Mouse (Mus musculus): ENCODE results near the gene Gm29797. TPM values are rescaled to one million over a fixed set of nuclear protein-coding genes. Genes with fewer than 3 reads are reported as not detected.

The Gm29797 gene
- total RNA-seq (2023): not detected

DNA sequence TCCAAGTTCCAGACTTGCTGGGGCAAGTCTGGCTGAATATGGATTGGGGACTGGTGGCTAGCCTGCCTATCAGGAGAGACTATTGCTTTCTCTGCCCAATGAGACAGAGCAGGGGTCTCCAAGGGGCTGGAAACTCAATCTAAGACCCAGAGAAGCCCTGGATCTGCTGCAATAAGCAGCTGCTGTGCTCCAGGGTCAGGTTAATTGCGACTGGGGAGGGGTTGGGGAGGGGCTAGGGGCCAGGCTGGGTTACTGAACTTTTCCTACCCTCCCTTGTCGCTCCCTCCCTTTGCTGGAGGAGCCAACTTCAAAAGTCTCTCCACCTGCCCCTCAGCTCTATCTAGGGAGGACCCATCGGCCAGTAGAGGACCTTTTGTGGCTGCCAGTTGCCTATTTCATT is at the start of gene Gm29797:
TSS of gene Gm29797 (plus strand) at position 301 of the 400 bp plus-strand sequence.

DNA sequence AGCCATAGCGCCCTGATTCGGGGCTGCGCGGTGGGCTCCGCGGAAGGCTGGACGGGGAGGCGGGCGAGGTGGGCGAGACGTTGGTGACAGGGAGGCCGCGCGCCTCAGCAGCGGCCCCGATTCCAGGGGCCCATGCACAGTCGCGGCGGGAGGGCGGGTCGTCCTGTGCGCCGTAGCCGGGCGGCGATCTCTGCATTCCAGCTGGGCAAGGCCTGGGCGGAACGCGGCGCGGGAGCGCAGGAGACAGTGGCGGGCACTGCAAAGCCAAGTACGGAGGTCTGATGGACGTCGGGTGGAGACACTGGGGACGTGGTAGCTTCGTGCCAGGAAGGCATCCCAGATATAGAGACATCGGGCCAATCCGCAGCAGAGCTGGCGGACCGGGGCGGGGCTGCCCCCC is 14.5 kb downstream of the Gm29797 start, which contains the start of gene Sox18:
TSS of gene Sox18 (minus strand) at position 315 of the 400 bp plus-strand sequence.

DNA sequence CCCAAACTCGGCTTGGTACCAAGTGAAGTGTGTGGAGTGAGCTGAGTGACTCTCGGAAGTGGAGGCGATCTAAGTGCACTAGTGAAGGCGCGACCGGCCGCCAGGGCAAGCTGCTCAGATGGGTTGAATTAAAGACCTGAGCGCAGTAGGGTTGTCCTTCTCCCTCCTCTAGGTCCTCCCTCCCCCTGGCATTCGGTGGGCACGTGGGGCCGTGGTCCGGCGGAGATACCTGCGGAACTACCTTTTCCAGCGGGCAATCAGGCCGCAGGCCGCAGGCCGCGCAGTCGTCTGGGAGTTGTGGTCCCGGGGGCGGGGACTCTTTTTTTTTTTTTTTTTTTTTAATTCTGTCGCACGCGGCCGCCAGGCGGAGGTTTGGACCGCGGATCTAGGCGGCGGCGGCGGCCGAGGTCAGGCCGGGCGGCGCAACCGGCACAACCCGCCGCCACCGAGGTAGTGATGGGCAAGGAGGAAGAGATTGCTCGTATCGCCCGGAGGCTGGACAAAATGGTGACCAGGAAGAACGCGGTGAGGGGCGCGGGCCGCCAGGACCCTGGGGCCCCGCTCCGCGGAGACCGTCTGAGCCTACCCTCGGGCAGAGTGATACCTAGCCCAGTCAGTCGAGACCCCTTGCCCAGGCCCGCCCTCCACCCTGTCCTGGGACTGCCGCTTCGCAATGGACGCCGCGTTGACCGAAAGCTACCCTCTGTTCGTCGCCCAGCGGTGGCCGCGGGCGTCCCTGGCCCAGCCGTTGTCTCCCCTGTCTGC is 23.3 kb downstream of the Gm29797 start, which contains the start of gene Tcea2:
TSS of gene Tcea2 (plus strand) at position 360 of the 765 bp plus-strand sequence.

DNA sequence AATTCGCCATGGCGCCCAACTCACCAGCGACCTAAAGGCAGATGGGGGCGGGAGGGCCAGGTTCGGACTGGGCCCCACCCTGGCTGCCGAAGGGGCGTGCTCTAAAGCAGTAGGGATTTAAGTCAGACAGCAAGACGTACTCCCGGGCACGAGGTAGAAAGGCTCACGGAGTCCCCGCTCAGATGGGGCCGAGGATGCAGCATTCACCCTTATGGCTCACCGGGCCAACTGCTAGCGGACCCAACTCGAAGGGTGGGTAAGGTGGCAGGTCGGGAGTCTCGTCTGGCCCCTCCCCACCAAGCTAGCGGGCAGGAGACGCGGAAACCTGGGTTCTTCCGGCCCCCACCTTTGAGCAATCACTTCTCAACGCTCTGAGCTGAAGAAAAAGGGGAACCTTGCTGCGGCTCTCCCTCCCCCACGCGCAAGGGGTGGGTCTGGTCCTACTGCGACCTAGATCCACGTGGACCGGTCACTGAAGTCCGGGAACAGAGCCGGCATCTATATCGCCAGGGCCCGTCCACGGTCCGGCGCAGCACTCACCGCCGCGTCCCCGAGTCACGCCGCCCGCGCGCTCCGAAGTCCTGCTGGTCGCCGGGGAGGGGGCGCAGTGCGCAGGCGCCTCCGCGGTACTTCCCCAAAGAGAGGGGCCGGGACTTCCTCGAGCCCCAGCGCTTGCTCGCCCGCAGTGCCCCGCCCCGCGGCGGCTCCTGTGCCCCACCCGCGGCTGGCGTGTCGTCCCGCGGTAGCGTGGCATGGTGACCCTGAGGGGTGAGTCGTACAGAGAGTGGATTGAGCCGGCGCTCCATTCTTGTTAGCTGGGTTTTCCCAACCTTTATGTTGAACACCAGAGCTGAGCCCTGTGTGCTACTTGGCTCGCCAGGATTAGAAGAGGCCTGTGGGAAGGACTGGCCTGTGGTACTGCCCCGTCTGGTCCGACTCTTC is 36.8 kb downstream of the Gm29797 start, which contains the start of gene Rgs19:
TSS of gene Rgs19 (minus strand) at position 639 of the 942 bp plus-strand sequence.

DNA sequence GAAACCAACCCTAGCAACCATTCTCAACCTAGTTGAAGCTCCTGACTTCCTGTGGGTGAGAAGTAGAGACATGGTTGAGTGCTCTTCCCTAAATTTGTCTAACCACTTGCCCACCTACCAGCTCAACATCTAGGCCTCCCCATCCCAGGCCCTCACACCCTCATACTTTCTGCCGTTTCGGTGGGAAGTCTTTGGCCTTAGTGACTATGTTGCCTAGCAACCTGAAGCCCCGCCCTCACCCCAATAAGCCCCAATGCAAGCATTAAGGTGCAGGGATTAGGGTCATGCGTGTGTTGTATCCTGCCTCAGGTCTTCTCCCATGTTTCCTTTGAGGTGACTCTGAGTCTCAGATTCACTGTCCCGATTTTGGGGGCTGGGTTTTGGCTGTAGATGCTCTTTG is 41.4 kb downstream of the Gm29797 start, which contains the start of gene Lkaaear1:
TSS of gene Lkaaear1 (minus strand) at position 202 of the 400 bp plus-strand sequence.

Other genes starting within 250 kb of the Gm29797 start
- gene Zbtb46, start 197.6 kb upstream of the Gm29797 start, total RNA-seq (2023): 1 to 10 TPM; 1.6 to 2.0 TPM
- gene Abhd16b, start 163.8 kb upstream of the Gm29797 start, total RNA-seq (2023): not detected
- 10 to 100 TPM; 57.1 to 59.7 TPM for gene Tpd52l2, start 159.9 kb upstream of the Gm29797 start, total RNA-seq (2023)
- gene Dnajc5, start 136.5 kb upstream of the Gm29797 start, total RNA-seq (2023): 100 to 1,000 TPM; 109 to 117 TPM
- 100 to 1,000 TPM in 1 of 2 experiments, 10 to 100 TPM in 1; 97.4 to 125 TPM for gene Uckl1, start 72.1 kb upstream of the Gm29797 start, total RNA-seq (2023)
- gene Prpf6, start 65.2 kb upstream of the Gm29797 start, total RNA-seq (2023): 10 to 100 TPM; 35.1 to 37.0 TPM
- gene Zfp512b, start 64.2 kb upstream of the Gm29797 start, total RNA-seq (2023): 10 to 100 TPM; 10.1 to 15.1 TPM
- gene Samd10, start 57.8 kb upstream of the Gm29797 start, total RNA-seq (2023): 10 to 100 TPM in 1 of 2 experiments, 1 to 10 TPM in 1; 8.4 to 10.1 TPM
- gene Sox18, start 14.6 kb downstream of the Gm29797 start, total RNA-seq (2023): under 1 TPM in 1 of 2 experiments, not detected in 1; 0.42 TPM
- gene Tcea2, start 23.3 kb downstream of the Gm29797 start, total RNA-seq (2023): 10 to 100 TPM in 1 of 2 experiments, 1 to 10 TPM in 1; 7.9 to 12.8 TPM
- 100 to 1,000 TPM; 273 to 360 TPM for gene Rgs19, start 36.9 kb downstream of the Gm29797 start, total RNA-seq (2023)
- gene Lkaaear1, start 41.4 kb downstream of the Gm29797 start, total RNA-seq (2023): not detected
- under 1 TPM; 0.18 to 0.35 TPM for gene Oprl1, start 58.0 kb downstream of the Gm29797 start, total RNA-seq (2023)
- gene Myt1, start 106.3 kb downstream of the Gm29797 start, total RNA-seq (2023): not detected
- gene Pcmtd2, start 180.8 kb downstream of the Gm29797 start, total RNA-seq (2023): 10 to 100 TPM; 23.3 to 26.9 TPM
- 10 to 100 TPM in 1 of 2 experiments, 1 to 10 TPM in 1; 8.0 to 10.1 TPM for gene Polr3k, start 207.3 kb downstream of the Gm29797 start, total RNA-seq (2023)